Mouse (Mus musculus): Measurements from ENCODE around the gene Pacrg.

- TF ChIP-seq CTCF (IDR thresholded peaks at IDR 0.05; ENCODE audit: low read depth) (no peak), EP300 (IDR thresholded peaks at IDR 0.05; ENCODE audit: low read depth) (no peak)
These were observed 204.1 kb downstream of the Pacrg start for GRCm38 (mm10) chr17:10635955-10636470.
